Mouse (Mus musculus) G1E (cell line): Measurements from ENCODE around the gene Ablim1.

ENCODE experiments used
- CTCF ChIP-seq: IDR thresholded peaks from 2 replicates; pipeline ENCODE4 v1.5.1; 2012; ENCODE audit warnings: low read depth, low read length, inconsistent platforms, mixed read lengths
- GATA1 ChIP-seq: IDR thresholded peaks from 2 replicates; pipeline ENCODE4 v1.6.1; 2012; ENCODE audit warnings: borderline replicate concordance, low read length, inconsistent platforms, mixed read lengths
- POLR2AphosphoS5 ChIP-seq: IDR thresholded peaks from 2 replicates; pipeline ENCODE4 v1.6.1; 2012; ENCODE audit warnings: low read depth, low read length, inconsistent platforms; ENCODE audit not compliant: insufficient replicate concordance
- TAL1 ChIP-seq: conservative IDR thresholded peaks from 2 replicates; pipeline ENCODE4 v1.6.1; 2012; ENCODE audit warnings: low read depth, low read length, inconsistent platforms, mixed read lengths

DNA sequence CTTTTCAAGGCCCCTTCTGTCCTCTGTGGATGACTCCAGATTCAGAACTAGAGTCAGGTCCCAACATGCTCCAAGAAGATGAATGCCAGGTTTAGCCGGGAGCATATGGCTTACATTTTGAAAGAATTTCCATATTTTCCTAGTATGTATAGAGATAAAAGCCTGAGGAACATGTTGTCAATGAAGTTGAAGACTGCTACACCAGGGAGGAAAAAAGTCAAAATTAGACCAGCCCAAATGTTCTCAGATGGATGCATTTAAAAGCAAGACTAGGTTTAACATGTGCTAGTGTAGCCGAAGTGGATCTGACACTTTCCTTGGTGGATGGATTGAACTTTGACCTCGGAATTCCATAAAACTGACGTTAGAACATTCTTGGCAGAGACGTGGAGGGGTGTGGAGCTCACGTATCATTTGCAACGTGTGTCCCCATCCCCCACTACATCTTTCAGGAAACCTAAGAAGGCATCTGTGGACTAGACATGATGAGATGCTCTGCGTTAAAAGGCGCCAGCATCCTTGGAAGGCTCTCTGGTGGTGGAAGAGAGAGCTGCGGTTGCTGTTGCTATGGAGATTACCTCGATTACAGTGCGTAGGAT lies 37.7 kb upstream of the Ablim1 start:
- TF ChIP-seq POLR2AphosphoS5 = no peak
- TF ChIP-seq CTCF = no peak
- no peak for TF ChIP-seq GATA1
- no peak for TF ChIP-seq TAL1
